Mouse (Mus musculus) cerebral cortex, adult 2 months (tissue): Measurements from ENCODE around the gene Itfg2.

Experiments
- WGBS: fragments of 180-500 bp; shearing (Covaris S2); methylation state at CpG from one replicate; pipeline ENCODE4 v1.1.7; 2018; 5-methylcytosine and 5-hydroxymethylcytosine counted together

Itfg2 gene

DNA sequence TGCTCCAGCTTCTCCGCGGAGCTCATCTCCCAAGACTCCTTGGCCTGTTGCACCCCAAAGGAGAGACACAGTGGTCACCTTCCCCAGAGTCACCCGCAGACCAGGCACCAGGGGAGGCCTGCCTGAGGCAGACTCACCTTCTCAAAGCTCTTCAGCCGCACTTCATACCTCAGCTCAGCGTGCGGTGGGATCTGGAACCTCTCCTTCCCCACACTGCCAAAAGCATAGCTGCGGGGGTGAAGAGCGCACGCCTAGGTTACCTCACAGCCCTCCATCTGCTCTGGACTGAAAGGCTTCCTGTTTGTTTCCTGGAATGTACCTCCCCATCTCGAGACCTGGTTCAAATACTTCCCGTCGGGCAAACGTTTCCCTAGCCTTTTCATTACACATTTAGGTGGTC, 8.8 kb upstream of the Itfg2 start:
- WGBS: 85% methylated on average over 13 of the region's 13 CpGs

DNA sequence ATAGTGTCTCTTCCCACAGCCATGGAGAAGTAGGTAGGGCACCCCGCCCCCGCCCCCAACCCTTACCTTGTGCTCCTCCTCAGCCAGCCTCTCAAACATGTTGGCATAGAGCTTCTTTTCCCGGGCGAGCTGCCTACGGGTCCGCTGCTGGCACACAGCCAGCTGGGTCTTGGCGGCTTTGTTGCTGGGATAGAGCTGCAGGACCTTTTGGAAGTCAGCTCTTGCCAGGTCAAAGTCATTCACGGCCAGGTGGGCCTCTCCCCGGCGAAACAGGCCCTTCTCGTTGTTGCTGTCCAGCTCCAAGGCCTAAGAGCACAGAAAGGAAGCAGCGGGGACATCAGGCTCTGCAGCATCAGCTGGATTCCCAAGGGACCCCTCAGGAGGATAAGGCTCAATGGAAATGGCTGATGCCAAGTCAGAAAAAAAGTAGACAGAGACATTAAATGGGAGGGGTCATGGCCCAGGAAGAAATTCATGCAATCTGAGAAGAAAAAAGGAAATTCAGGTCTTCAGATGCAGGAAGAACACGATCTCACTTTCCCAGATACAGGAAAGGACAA, 7.7 kb upstream of the Itfg2 start:
- WGBS: 60% methylated on average over 13 of the region's 13 CpGs

DNA sequence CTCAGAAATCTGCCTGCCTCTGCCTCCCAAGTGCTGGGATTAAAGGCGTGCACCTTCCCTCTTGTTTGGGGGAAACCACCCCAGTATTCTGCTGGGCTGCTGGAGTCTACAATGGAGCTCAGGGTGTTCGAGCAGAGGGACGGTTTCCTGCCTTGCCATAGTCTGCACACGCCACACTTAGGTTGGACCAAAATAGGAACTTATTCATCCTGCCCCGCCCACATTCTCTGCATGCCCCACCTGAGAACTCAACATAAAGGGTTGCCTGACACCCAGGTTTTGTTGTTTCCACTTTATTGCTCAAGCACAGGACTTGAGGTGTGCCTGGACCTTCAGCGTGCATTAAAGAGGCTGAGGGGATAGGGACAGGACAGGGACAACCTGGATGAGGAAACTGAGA, 5.1 kb upstream of the Itfg2 start:
- 69% methylated on average over 6 of the region's 6 CpGs for WGBS

DNA sequence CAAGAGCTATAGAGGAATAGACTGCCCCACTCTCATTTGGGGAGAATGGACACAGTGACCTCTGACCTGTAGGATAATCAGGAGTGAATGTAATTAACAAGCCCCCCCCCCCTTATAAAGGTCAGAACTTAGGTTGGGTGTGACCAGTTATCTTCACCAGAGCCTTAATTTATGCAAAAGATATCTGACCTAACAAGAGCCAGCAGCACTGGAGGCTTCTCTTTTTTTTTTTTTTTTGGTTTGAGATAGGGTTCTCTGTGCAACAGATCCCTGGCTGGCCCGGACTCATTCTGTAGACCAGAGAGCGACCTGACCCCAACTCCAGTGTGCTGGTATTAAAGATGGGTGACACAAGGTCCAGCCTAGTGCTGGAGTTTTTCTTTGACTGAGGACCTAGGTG, 4.6 kb upstream of the Itfg2 start:
- 98% methylated on average over 2 of the region's 2 CpGs for WGBS

DNA sequence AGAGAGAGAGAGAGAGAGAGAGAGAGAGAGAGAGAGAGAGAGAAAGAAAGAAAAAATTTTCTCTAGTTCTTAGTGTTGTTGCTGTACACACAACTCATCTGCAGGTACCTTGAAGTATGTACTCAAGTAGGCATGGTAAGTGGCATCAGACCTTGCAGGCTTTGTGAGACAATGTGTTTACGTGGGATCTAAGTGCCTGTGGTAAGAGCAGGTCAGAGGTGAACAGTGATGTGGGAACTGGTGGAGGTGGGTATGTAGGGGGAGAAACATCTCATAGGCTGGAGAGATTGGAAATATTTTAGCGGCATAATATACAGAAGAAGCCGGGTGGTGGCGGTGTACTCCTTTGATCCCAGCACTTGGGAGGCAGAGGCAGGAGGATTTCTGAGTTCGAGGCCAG, 2.8 kb upstream of the Itfg2 start:
- WGBS: 98% methylated on average over 5 of the region's 5 CpGs

DNA sequence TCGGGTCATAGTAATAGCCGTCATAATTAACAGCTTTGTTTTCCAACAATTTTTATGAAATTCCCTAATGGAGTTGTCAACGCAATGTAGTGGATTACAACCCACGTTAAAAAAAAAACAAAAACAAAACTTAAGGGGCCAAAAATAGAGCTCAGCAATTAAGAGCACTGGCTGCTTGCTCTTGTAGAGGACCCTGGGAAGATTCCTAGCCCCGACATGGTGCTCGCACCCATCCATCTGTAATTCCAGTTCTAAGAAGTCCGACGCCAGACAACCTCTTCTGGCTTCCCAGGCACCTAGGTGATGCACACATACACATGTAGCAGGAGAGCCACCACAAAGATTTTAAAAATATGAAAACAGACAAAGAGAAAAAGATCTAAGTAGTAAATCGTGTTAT, 315 bp upstream of the Itfg2 start:
- 17% methylated on average over 9 of the region's 9 CpGs for WGBS

DNA sequence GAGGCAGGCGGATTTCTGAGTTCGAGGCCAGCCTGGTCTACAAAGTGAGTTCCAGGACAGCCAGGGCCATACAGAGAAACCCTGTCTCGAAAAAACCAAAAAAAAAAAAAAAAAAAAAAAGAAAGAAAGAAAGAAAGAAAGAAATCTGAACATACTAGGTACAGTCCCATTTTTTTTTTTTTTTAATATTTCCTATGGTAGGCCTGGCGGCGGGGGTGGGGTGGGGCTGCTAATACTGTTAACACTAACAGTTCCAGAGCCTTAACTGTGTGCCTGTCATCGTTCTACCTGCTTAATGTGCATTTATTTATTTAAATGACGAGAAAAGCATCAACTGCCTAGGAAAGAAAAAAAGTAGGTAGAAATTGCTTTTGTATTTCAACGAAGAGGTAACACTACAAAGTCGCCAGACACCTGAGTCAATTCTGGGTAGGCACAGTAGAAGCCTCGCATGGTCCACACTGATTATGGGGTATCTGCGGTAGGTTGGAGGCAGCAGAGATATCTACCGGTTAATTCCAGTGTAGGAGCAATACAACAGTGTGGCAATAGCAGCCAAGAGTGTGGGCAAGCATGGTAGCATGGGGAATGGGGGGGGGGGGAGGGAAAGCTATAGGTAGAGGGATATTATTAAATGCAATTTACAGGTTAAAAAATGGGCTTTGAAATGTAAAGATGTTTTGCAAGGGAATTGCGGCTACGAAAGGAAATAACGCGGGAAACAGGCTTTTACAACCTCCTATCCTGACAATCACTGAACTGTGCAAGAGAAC, 1.0 kb downstream of the Itfg2 start:
- WGBS: 35% methylated on average over 16 of the region's 16 CpGs

DNA sequence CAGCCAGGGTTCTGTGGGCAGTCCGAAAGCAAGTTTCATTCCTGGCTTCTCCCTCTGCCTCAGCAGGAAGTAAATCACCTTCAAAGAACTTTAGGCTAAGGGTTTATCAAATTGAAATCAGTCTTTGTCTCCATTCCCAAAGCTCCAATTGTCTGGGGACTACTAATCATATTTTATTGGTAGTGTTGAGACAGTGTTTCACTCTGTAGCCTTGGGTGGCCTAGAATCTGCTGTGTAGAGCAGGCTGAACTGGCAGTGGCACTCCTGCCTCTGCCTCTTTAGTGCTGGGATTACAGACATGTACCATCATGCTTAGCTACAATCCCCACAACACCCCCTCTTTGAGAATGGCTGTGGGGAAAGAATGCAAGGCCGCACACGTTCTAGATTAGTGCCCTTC, 3.3 kb downstream of the Itfg2 start:
- WGBS: 78% methylated on average over 3 of the region's 3 CpGs

DNA sequence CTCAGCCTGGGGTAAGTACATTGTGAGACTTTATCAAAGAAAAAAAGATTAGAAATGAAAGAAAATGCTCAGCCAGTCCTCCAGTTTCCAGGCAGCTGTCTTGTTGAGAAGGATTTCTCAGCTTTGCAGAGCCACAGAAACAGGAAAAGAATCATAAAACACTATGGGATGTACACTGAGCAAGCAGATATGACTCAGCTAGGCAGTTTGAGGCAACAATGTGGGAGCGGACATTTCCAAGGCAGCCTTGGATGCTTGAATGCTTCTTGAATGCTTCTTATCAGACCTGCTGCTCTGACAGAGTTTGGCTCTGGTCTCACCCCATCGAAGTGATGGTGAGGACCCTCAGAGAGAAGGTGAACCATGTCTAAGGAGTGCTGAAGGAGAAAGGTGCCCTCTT, 3.7 kb downstream of the Itfg2 start:
- 47% methylated on average over 2 of the region's 2 CpGs for WGBS

DNA sequence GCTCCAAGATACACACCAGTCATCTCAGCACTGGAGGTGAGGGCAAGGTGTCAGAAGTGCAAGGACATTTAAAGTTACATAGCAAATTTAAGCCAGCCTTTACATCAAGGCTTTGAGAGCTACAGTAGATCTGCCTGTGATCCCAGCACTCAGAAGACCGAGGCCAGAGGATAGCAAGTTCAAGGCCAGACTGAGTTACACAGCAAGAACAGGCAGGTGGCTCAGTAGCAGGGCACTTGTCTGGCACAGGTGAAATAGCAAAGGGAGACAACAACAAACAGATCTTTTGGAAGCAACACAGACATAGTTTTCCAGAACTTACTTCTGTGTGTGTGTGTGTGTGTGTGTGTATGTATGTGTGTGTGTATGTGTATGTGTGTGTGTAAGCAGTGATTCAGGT, 6.7 kb downstream of the Itfg2 start:
- WGBS: 92% methylated on average over 1 of the region's 1 CpGs

DNA sequence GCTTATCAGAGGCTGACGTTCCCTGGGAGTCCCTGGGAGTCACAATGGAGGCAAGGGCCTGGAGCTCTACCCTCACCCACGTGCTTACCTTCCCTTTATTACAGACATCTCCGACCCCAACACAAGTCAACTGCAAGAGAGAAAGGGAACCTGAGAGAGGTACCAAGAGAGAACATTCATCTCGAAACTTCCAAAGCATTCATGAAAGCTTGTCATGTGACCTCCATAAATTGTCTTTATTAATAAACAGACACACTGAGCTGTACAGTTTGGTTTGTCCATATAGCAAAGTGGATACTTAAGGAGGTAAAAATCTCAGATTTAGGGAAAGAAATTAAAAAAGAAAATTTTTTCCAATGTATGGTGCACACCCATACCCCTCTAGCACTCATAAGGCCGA, 8.6 kb downstream of the Itfg2 start:
- WGBS: 89% methylated on average over 5 of the region's 5 CpGs

DNA sequence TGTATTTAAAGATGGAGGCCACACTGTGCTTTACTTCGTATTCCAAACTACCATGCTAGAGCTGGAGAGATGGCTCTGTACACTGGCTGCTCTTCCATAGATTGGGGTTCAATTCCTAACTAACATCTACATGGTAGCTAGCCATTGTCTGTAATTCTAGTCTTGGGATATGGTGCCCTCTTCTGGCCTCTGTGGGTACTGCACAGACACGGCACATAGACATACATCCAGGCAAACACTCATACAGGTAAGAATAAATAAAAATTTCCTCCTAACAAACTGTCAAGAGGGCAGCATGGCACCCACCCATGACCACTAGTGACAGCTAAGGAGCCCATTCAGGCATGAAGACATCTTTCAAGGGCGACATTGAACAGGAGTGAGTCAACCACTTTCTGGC, 13.6 kb downstream of the Itfg2 start:
- 17% methylated on average over 3 of the region's 3 CpGs for WGBS

DNA sequence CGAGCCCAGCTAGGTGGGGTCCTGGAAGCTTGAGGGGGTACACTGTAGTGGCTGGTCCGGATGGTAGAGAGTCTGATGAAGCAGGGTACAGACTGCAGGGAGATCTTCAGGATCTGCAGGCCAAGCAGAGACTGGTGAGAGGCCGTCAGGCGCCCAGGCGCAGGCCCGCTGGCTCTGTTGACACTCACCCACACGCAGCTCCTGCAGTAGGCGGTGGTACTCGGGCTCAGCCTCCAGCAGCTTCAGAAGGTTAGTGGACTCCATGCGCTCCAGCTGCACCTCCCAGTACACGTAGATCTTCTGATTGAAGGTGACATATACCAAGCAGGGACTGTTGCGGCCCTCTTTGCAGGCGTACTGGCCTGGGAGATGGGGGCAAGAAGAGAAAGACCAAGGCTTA, 14.4 kb downstream of the Itfg2 start:
- 72% methylated on average over 13 of the region's 13 CpGs for WGBS

DNA sequence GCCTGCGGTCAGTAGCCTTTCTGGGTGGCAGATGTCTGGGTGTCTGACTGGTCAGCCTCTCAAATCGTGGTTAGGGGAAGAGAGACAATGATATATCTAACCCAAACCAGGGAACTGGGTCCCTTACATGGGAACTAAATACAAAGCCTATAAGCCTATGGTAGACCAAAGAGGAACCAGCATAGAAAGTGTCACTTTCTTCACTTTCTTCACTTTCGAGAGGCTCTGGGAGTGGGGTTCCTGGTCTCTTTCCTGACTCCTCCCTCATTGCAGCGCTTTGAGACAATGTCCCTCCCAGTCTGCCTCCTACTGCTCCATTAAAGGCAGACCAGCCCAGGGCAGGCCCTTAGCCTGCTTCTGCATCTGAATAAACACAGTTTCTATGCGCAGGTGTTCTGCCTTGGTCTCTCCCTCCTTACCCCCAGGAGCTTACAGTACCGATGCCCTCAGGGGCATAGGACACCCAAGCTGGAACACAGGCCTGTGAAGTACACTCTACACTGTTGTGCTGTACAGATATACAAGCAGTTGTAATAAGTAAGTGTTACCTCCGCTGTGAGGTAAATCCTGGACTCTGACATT, 16.1 kb downstream of the Itfg2 start:
- 90% methylated on average over 7 of the region's 7 CpGs for WGBS

DNA sequence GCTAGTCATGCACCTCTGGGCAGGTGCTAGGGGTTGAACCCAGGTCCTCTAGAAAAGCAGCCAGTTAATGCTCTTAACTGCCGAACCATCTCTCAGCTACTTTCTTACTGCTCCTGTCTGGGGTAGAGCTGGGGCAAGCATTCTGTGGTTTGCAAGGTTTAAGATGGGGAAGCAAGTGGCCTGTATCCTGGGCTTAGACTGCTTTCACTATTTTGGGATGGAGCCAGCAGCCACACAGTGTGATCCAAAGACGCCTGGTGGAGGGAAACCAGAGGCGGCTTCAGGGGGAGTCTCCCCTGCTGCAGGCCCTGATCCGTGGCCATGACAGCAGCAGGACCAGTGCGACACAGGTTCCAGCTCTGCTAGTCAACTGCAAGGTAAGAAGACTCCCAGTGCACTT, 20.0 kb downstream of the Itfg2 start:
- WGBS: 43% methylated on average over 5 of the region's 5 CpGs

DNA sequence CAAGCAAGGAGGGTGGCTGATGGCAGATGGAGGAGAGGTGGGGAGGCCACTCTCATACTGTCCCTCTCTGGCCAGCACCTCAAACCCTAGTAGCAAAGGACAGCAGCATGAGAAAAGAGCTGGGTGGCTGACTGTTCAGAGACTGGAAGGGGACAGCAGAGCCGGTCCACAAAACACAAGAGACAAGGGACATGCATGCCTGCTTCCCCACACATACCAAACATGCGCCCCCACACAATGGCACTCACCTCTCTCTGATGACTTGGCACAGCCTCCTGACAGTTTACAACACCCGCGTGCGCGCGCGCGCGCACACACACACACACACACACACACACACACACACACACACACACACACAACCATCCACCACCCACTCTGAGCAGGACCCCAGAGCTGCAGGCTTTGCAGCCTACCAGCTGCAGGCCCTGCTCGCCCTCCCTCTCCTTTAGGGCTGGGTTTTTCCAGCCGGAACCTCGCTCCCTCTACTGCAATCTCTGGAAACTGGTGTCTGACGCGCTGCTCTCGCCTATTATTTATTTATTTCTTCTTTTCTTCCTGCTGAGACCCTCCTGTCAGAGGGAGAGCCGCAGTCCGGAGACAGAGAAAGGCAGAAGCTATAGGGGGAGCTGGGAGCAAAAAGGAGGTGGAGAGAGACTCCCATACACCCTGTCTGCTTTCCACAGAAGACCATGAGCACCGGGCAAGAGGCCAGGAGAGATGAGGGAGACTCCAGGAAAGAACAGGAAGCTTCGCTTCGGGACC, 25.1 kb downstream of the Itfg2 start:
- 30% methylated on average over 20 of the region's 21 CpGs for WGBS

DNA sequence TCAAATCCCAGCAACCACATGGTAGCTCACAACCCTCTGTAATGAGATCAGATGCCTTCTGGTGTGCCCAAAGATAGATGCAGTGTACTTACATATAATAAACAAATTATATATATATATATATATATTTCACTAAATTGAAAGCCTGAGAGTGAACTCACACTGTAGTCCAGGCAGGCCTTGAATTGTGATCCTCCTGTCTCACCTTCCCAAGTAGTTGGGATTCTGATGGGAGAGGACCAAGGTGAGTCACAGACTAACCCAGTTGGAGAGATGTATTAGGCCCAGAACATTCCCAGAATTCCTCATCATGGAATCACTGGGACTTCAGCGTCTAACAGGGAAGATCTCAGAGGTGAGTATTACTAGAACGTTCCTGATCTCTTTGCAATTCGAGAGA, 25.7 kb downstream of the Itfg2 start, which contains the start of gene Nrip2:
TSS of gene Nrip2 (plus strand) at position 301 of the 400 bp plus-strand sequence.
- 73% methylated on average over 3 of the region's 3 CpGs for WGBS

DNA sequence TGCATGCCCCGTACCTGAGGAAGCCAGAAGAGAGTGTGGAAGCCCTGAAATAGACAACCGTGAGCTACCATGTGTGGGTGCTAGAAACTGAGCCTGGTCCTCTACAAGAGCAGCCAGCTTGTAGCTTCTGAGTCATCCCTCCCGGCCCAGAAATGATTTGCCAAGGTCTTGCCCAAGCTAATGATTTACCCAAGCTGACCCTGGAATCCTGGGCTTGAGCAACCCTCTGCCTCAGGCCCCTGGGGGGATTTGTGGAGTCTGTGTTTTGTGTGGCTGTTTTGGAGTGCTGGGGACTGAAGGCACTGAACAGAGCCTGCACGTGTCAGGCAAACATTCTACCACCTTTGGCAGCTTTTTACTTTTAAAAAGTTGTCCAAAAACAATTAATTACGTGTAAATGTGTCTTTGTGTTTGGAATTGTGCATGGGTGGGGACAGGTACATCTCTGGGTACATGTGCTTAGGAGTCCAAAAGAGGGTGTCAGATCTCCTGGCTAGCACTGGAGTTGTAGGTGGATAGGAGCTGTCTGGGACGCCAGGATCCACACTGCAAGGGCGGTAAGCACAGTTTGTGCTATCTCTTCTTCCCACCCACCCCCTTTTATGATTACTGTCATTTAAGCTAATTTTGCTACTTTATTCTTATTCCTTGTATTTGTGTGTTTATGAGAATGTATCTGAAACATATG, 27.0 kb downstream of the Itfg2 start:
- WGBS: 65% methylated on average over 7 of the region's 7 CpGs

DNA sequence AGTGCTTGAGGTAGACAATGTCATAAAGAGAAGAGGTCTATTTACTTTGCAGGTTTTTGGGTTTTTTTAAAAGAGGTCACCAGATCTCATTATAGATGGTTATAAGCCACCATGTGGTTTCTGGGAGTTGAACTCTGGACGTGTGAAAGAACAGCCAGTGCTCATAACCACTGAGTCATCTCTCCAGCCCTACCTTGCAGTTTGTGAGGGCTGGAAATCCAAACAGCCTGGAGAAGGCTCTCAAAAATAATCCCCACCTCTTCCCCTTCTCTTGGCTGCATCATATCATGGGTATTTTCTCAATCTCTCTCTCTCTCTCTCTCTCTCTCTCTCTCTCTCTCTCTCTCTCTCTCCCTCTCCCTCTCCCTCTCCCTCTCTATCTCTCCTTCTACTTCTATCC, 34.0 kb downstream of the Itfg2 start:
- 63% methylated on average over 1 of the region's 1 CpGs for WGBS

DNA sequence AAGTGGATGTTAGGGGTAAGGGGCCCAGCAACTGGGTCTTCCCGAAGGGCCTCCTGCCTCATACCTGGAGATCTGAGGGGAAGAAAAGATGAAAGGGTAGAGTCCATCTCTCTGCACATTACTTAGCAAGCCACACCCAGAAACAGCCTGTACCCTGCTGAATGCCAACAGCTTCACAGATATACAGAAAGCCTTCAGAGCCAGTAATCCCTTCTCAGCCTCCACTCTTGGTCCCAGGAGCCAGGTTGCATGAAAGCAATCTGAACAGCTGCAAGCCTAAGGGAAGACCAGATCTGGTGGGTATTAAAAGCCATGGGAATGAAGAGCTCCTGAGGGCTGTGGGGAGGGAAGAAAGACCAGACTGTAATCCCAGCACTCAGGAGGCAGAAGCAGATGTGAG, 35.5 kb downstream of the Itfg2 start:
- WGBS: 89% methylated on average over 1 of the region's 1 CpGs

DNA sequence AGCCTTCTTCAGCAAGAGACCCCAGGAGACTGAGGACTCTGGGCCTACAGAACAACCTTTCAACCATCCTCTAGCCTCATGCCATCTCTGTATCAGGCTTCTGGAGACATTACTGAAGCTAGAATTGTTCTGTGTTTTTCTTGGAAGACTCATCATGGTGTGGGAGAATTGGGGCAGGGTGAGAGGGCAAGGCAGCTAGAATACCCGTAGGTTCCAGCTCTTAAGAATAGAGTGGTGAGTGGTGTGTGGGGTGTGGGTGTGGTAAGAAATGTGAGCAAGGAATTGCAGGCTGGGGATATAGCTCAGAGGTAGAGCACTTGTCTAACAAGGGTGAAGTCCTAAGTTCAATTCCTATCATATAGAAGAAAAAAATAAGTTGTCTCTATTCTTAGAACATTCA, 39.7 kb downstream of the Itfg2 start:
- WGBS: 58% methylated on average over 1 of the region's 1 CpGs

DNA sequence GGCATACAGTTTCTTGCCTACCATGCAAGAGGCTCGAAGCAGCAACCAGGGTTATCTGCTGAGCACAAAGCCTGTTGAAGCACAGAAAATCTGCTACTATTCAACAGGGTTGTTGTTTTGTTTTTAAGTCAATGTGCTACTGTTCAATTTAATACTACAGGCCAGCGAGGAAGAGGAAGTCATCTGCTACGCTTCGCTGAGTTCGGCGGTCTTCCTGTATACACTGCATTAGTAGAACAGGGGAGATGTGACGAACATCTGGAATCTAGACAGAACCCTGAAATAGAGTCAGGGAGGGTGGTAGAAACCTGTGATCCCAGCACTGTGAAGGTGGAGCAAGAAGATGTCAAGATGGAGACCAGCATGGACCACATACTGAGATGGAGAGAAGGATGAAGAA, 41.0 kb downstream of the Itfg2 start:
- 85% methylated on average over 7 of the region's 7 CpGs for WGBS
